Mouse (Mus musculus) liver, embryonic 11.5 days (tissue): ENCODE measurements around the gene Shbg. TPM values are rescaled to one million over a fixed set of nuclear protein-coding genes. Genes with fewer than 3 reads are reported as not detected.

ENCODE experiments used
- ATAC-seq: fragments of 200-750 bp; cut with Nextera tagmentation; replicated peaks from 2 replicates; pipeline ENCODE4 v1.8.0; 2017; ENCODE audit warnings: moderate number of reproducible peaks, mild to moderate bottlenecking, moderate TSS enrichment, moderate library complexity; ENCODE audit not compliant: low FRiP score
- DNase-seq: peaks from one replicate; pipeline ENCODE4 v3.0.0-alpha.2; 2017; ENCODE audit warnings: low spot score
- H3K27ac ChIP-seq: fragments of 300-500 bp; sonication (generic); 2 replicates; pipeline ENCODE4 v1.5.1; 2014; ENCODE audit warnings: mild to moderate bottlenecking, low read depth, low read length, control low read depth
- H3K27me3 ChIP-seq: fragments of 300-500 bp; sonication (generic); replicated peaks from 2 replicates; pipeline ENCODE4 v1.6.1; 2014; ENCODE audit warnings: low read length, mixed read lengths; ENCODE audit not compliant: control insufficient read depth, insufficient read depth
- H3K36me3 ChIP-seq: fragments of 300-500 bp; sonication (generic); 2 replicates; pipeline ENCODE4 v1.6.1; 2014; ENCODE audit warnings: mild to moderate bottlenecking, low read length, moderate library complexity, mixed read lengths; ENCODE audit not compliant: control insufficient read depth, insufficient read depth
- H3K4me1 ChIP-seq: fragments of 300-500 bp; sonication (generic); replicated peaks from 2 replicates; pipeline ENCODE4 v1.6.1; 2014; ENCODE audit warnings: low read length, mixed read lengths; ENCODE audit not compliant: control insufficient read depth, insufficient read depth
- H3K4me2 ChIP-seq: fragments of 300-500 bp; sonication (generic); 2 replicates; pipeline ENCODE4 v1.6.1; 2014; ENCODE audit warnings: mild to moderate bottlenecking, control low read depth, moderate library complexity
- H3K4me3 ChIP-seq: fragments of 300-500 bp; sonication (generic); 2 replicates; pipeline ENCODE4 v1.5.1; 2014; ENCODE audit warnings: low read depth, low read length, control low read depth
- H3K9ac ChIP-seq: fragments of 300-500 bp; sonication (generic); 2 replicates; pipeline ENCODE4 v1.6.1; 2014; ENCODE audit warnings: low read depth, low read length, control low read depth
- H3K9me3 ChIP-seq: fragments of 300-500 bp; sonication (generic); 2 replicates; pipeline ENCODE4 v1.6.1; 2016; ENCODE audit warnings: low read length, inconsistent platforms, mixed read lengths; ENCODE audit not compliant: control insufficient read depth
- WGBS: fragments of 180-500 bp; shearing (Covaris S2); extraction: QIAGEN DNeasy Blood & Tissue Kit; methylation state at CpG from one replicate; pipeline ENCODE4 v1.1.7; 2014; 5-methylcytosine and 5-hydroxymethylcytosine counted together
- polyA plus RNA-seq: library from polyadenylated mRNA; unstranded; fragments of >200 nt; fragmentation: Nextera tagmentation; extraction: Ambion mirVana; gene quantifications from 2 replicates; pipeline ENCODE4 v1.2.1, GENCODE M21; 2014

Gene Shbg
- polyA plus RNA-seq, 1 experiment from 2014 or later, result 42.9 TPM

- ATAC-seq (no peak), DNase-seq (no peak)
- Histone ChIP-seq H3K4me3 (no peak overlapping the region), H3K4me2 (no peak overlapping the region), H3K36me3 (no peaks in the 10 kb centered on the region), H3K9ac (no peak overlapping the region), H3K27me3 (no peaks in the 10 kb centered on the region; the same call in 1 of the 2 replicates), H3K4me1 (peaks cover 55% of the 10 kb centered on the region), H3K27ac (no peak overlapping the region), H3K9me3 (no peaks in the 10 kb centered on the region)
- 74% methylated on average over 2 of the region's 2 CpGs for WGBS
These were observed 10.9 kb downstream of the Shbg start for GRCm38 (mm10) chr11:69606832-69607231.

- H3K4me2 ChIP-seq, result peak overlapping the region; percentile 99
- DNase-seq (no peak), ATAC-seq (no peak)
- peaks cover 59% of the 10 kb centered on the region for H3K4me1 ChIP-seq
- H3K27me3 ChIP-seq, result no peaks in the 10 kb centered on the region; the same call in 1 of the 2 replicates
- H3K27ac ChIP-seq, result peak overlapping the region; percentile 85
- H3K9me3 ChIP-seq, result no peaks in the 10 kb centered on the region
- H3K9ac ChIP-seq, result peak overlapping the region; percentile 69
- H3K36me3 ChIP-seq, result no peaks in the 10 kb centered on the region
- 49% methylated on average over 2 of the region's 2 CpGs for WGBS
- H3K4me3 ChIP-seq, result peak overlapping the region; percentile 82
These were observed 11.3 kb downstream of the Shbg start for GRCm38 (mm10) chr11:69606491-69606795.

GRCm38 (mm10) chr11:69605726-69606490 lies 11.8 kb downstream of the Shbg start, which contains the start of gene Atp1b2:
Gene Atp1b2 (minus strand): TSS chr11:69605942.
- Histone ChIP-seq H3K9me3 (no peaks in the 10 kb centered on the region), H3K4me3 (peak within 1 kb of the TSS; percentile 82), H3K9ac (peak within 1 kb of the TSS; percentile 74), H3K36me3 (peaks cover 3% of the 10 kb centered on the region; the same call in 1 of the 2 replicates), H3K4me2 (peak within 1 kb of the TSS; percentile 99), H3K27me3 (no peaks in the 10 kb centered on the region; the same call in 1 of the 2 replicates), H3K27ac (peak within 1 kb of the TSS; percentile 85), H3K4me1 (peaks cover 64% of the 10 kb centered on the region)
- ATAC-seq (peak; percentile 92), DNase-seq (peak; percentile 84)
- WGBS, result 2% methylated on average over 32 of the region's 32 CpGs

GRCm38 (mm10) chr11:69604795-69605664 lies 12.7 kb downstream of the Shbg start:
- peaks cover 67% of the 10 kb centered on the region for H3K4me1 ChIP-seq
- no peaks in the 10 kb centered on the region for H3K9me3 ChIP-seq
- peaks cover 3% of the 10 kb centered on the region; the same call in 1 of the 2 replicates for H3K36me3 ChIP-seq
- no peaks in the 10 kb centered on the region; the same call in 1 of the 2 replicates for H3K27me3 ChIP-seq
- peak overlapping the region; percentile 82 for H3K27ac ChIP-seq
- 1% methylated on average over 73 of the region's 73 CpGs for WGBS
- H3K4me2 ChIP-seq, result peak overlapping the region; percentile 99
- H3K9ac ChIP-seq, result peak overlapping the region; percentile 74
- no peak for DNase-seq
- H3K4me3 ChIP-seq, result peak overlapping the region; percentile 82
- ATAC-seq, result peak; percentile 7; the same call in 1 of the 2 replicates

GRCm38 (mm10) chr11:69604347-69604746 lies 13.4 kb downstream of the Shbg start:
- H3K4me1 ChIP-seq, result peaks cover 69% of the 10 kb centered on the region
- ATAC-seq, result no peak
- H3K9me3 ChIP-seq, result no peaks in the 10 kb centered on the region
- H3K27ac ChIP-seq, result peak overlapping the region; percentile 82
- H3K4me3 ChIP-seq, result peak overlapping the region; percentile 82
- H3K27me3 ChIP-seq, result no peaks in the 10 kb centered on the region; the same call in 1 of the 2 replicates
- peak overlapping the region; percentile 99 for H3K4me2 ChIP-seq
- H3K36me3 ChIP-seq, result peaks cover 3% of the 10 kb centered on the region; the same call in 1 of the 2 replicates
- WGBS, result 66% methylated on average over 3 of the region's 3 CpGs
- DNase-seq, result no peak
- peak overlapping the region; percentile 74 for H3K9ac ChIP-seq

GRCm38 (mm10) chr11:69603516-69603915 lies 14.2 kb downstream of the Shbg start:
- no peak overlapping the region for H3K27ac ChIP-seq
- H3K36me3 ChIP-seq, result peaks cover 3% of the 10 kb centered on the region; the same call in 1 of the 2 replicates
- 74% methylated on average over 8 of the region's 8 CpGs for WGBS
- peak overlapping the region; percentile 82; the same call in 1 of the 2 replicates for H3K4me3 ChIP-seq
- DNase-seq, result no peak
- no peaks in the 10 kb centered on the region for H3K9me3 ChIP-seq
- no peak for ATAC-seq
- H3K4me1 ChIP-seq, result peaks cover 66% of the 10 kb centered on the region
- H3K4me2 ChIP-seq, result peak overlapping the region; percentile 99
- H3K9ac ChIP-seq, result no peak overlapping the region; the same call in 1 of the 2 replicates
- H3K27me3 ChIP-seq, result no peaks in the 10 kb centered on the region; the same call in 1 of the 2 replicates

- H3K27me3 ChIP-seq, result no peaks in the 10 kb centered on the region; the same call in 1 of the 2 replicates
- H3K9ac ChIP-seq, result peak overlapping the region; percentile 10
- H3K27ac ChIP-seq, result peak overlapping the region; percentile 30
- WGBS, result 54% methylated on average over 3 of the region's 3 CpGs
- ATAC-seq, result no peak
- H3K4me2 ChIP-seq, result peak overlapping the region; percentile 3
- 0 out of 2 replicates have a peak overlapping the region, but pooled peaks have one; percentile 12 for H3K4me3 ChIP-seq
- peaks cover 3% of the 10 kb centered on the region; the same call in 1 of the 2 replicates for H3K36me3 ChIP-seq
- no peaks in the 10 kb centered on the region for H3K9me3 ChIP-seq
- DNase-seq, result no peak
- peaks cover 56% of the 10 kb centered on the region for H3K4me1 ChIP-seq
These were observed 15.9 kb downstream of the Shbg start for GRCm38 (mm10) chr11:69601768-69602167.

- Histone ChIP-seq H3K27me3 (no peaks in the 10 kb centered on the region; the same call in 1 of the 2 replicates), H3K4me1 (peaks cover 49% of the 10 kb centered on the region), H3K9me3 (no peaks in the 10 kb centered on the region), H3K4me2 (peak overlapping the region; percentile 61), H3K27ac (peak overlapping the region; percentile 66), H3K9ac (peak overlapping the region; percentile 42), H3K4me3 (peak overlapping the region; percentile 27), H3K36me3 (peaks cover 3% of the 10 kb centered on the region; the same call in 1 of the 2 replicates)
- DNase-seq, result no peak
- ATAC-seq, result 0 out of 2 replicates have a peak, but pooled peaks have one; percentile 13
- WGBS, result 21% methylated on average over 6 of the region's 6 CpGs
These were observed 17.6 kb downstream of the Shbg start for GRCm38 (mm10) chr11:69600098-69600497.
